Mouse (Mus musculus): ENCODE results near the gene Mxi1.

The Mxi1 gene

DNA sequence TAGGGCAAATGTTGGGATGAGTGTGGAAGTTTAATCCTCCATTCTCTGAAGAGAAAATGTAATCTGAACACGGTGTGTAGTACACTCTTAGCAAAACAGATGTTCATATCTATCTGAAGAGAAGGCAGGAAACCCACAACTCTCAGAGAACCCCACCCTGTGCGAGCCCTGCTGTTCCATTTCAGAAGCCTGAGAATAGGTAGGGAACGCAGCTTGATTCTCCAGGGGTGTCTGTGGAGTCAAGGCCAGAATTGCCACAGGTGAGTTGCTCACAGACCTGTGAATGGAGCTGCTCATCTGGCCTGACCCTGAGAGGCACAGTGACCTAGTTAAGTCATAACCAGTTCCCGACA lies 10.5 kb upstream of the Mxi1 start:
- DNase-seq (ENCODE audit: extremely low spot score, low spot score), result no peak

- no peak for DNase-seq (ENCODE audit: extremely low spot score, low spot score)
Measured at GRCm38 (mm10) chr19:53303382-53303781, 6.9 kb upstream of the Mxi1 start.

GRCm38 (mm10) chr19:53305621-53306020 lies 4.7 kb upstream of the Mxi1 start:
- DNase-seq (ENCODE audit: extremely low spot score, low spot score), result no peak

- no peak for DNase-seq (ENCODE audit: extremely low spot score, low spot score)
Measured at GRCm38 (mm10) chr19:53306706-53307105, 3.6 kb upstream of the Mxi1 start.

DNA sequence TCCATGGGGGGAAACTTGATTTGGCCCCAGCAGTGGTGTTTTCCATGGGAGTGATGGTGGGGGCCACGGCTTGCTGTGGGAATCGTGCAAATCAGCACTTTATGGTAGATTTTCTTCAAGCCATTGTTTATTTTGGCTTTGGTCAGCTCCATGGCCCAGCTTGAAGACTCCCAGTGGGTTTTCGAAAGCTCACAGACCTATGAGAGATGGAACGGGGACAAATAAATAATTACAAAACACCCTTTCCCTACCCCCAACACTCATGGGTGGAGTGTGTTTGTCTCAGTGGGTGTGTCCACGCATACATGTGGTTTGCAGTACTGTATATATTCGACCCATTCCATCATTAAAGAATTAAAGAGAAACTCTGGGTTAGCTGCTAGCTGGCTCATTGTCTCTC lies 3.1 kb upstream of the Mxi1 start:
- DNase-seq (ENCODE audit: extremely low spot score, low spot score), result no peak

GRCm38 (mm10) chr19:53309631-53310030 lies 687 bp upstream of the Mxi1 start:
- DNase-seq (ENCODE audit: extremely low spot score, low spot score), result no peak

- DNase-seq (ENCODE audit: extremely low spot score, low spot score), result peak; percentile 68
Measured at GRCm38 (mm10) chr19:53310771-53311523, 629 bp downstream of the Mxi1 start.

DNA sequence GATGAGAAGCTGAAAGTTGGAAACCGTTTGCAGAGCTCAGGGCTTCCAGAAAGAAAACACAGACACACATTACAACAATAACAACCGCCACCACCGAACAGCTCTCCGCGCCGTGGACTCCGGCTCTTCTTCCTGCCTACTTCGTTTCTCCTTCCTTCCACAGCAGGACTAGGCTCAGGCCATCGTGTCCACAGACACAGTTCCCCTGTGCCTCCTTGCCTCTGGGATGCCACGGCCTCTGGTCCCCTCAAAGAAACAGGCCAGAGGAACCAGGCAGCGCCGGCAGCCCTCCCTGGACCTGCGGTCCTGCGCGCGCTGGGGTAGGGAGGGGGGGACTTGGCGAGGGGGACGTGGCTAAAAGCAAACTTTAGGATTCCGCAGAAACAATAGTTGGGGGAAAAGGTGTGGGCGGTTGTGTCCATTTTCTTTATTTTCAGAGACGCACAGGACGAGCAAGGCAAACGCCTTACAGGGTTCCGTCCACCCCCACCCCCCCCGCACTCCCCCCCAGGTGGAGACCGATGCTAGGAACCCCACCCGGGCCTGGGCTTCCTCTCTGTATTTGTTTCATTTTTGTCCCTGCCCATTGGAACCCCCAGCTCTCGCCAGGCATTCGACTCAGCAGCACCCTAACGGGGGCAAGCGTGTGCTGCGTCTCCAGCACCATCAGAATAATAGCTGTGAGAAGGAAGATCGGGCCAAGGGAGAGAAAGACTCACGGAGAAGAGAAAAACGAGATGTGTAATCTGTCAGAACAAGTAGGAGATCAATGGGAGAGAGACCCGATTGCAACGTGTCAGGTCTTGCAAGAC lies 1.4 kb downstream of the Mxi1 start:
- peak; percentile 66 for DNase-seq (ENCODE audit: extremely low spot score, low spot score)

DNA sequence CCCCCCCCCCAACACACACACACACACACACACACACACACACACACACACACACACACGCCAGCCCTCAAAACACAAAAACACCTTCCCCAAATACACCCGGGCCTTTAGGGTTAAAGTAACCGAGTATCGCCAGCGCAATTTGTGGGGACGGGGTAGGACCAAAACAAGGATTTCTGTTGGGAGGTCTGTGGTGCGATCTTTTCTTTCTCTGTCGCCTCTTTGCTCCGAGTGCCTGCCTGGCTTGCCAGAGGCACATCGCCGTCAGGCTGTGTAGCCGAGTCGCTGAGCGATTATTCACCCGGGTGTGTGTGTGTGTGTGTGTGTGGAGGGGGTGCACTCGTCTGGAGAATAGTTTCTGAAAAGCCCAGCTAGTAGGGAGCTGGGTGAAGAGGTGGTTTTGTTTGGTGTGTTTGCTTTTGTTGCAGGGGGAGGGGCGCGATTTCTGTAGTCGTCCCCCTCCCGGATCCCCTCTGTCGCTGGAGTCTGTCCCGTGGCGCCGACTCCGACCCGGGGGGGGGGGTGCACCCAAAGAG lies 2.1 kb downstream of the Mxi1 start:
- peak; percentile 76 for DNase-seq (ENCODE audit: extremely low spot score, low spot score)

DNA sequence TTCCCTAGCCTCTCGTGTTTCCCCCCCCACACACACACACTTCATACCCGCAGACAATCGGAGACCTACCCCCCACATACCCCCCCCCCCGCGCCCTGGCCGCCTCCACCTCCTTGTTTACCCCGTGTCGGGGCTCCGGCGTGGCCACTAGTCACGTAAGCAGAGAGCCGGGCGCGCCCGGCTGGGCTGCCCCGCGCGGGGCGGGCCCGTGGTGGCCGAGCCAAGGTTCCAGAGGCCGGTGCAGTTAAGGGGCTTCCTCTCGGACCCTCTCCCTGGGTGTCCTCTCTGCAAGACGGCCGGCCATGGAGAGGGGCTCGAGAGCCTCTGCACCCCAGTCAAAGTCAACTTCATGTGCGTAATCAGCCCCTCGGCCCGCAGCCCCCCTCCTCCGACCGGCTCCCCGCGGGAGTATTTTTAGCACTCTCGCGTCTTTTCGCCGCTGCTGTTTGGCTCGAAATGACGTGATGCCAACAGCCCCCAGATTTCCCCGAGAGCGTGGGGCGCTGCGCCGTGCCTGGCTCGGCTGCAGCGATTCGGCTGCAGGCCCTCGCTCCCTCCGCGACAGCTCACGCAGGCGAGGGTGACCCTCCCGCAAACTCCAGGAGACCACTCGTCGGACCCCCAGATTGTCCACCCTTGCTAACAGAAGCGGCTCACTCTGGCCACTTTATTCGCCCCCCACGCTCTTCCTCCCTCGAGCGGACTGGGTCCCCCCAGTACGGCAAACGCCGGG lies 2.8 kb downstream of the Mxi1 start:
- peak; percentile 77 for DNase-seq (ENCODE audit: extremely low spot score, low spot score)

DNA sequence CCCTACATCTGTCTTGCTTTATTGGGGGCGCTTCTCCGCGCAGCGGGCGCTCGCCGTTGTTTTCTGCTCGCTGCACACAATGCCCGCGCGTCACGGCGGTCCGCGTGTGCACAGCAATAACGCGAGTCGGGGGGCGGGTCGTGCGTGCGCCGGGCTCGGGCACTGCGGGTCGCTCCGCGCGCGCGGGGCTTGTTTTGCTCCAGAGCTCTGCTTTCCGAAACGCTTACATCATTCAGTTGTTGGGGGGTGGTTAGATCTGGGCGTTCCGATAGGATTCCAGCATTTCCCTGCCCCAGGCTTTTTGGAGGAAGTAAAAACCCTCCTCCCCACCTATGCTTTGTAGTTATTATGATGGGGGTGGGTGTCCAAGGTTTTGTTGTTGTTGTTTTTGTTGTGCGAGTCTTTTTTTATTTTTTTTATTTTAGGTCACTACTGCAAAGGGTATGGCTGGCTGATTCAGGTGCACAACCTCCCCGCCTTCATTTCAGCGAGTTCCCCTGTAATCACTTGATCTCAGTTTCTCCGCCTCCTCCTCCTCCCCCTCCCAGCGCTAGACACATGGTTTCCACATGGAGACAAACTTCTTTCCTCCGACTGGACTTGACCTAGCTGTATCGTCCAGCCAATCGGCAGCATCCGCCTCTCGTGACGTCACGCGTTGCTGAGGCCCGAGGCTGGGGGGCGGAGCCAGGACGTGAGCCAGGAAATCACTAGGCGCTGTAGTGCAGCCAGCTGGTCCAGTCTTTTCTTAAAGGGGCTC lies 3.5 kb downstream of the Mxi1 start:
- peak; percentile 99 for DNase-seq (ENCODE audit: extremely low spot score, low spot score)

DNA sequence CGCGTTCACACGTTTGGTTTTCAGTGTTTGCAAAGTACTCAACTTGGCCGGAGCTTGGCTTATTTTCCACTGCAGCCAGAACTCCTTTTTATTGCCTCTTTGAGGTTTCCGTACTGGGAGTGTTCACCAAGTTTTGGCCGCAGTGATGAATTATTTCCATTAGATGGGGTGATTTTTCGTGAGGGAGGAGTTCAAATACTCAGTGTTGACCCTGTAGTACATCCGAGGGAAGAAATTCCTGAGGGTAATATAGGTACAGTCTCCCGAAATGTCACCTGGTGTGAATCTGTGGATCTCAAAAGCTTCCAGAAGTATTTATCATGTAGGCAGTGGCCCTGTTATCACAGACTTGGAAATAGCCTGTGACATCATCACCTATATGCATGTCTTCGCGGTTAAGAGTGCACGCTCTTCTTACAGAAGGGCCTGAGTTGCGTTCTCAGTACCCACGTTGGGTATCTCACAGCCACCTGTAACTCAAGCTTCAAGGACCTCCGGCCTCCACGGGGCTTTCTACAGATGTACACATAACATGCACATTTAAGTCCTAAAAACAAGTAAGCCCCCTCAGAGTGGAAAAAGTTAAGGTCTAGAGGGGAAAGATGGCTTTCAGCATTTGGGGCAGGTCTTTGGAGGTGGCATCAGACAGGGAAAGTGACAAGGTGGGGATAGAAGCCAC lies 4.4 kb downstream of the Mxi1 start:
- no peak for DNase-seq (ENCODE audit: extremely low spot score, low spot score)

- no peak for DNase-seq (ENCODE audit: extremely low spot score, low spot score)
Measured at GRCm38 (mm10) chr19:53315209-53315654, 4.9 kb downstream of the Mxi1 start.

GRCm38 (mm10) chr19:53316105-53316504 lies 5.8 kb downstream of the Mxi1 start:
- DNase-seq (ENCODE audit: extremely low spot score, low spot score), result no peak

DNA sequence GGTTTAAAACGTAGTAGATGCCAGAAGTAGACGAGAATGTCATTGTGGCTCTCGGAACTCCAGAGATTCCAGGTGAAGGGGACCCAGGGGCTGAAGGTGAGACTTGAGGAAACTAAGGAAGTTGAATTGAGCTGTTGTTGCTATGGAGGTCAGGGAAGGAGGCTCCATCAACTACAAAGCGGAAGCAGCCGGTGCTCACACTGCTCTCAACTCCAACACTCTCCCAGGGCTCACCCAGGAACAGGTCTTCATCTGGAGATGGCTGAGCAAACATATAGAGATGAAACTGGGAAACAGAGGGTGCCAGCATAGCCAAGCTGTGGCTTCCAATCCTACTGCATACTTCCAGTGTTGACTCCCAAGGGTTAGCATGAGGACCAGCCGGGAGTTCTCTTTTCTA lies 6.6 kb downstream of the Mxi1 start:
- no peak for DNase-seq (ENCODE audit: extremely low spot score, low spot score)

- DNase-seq (ENCODE audit: extremely low spot score, low spot score), result no peak
Measured at GRCm38 (mm10) chr19:53318143-53319132, 8.1 kb downstream of the Mxi1 start.

DNA sequence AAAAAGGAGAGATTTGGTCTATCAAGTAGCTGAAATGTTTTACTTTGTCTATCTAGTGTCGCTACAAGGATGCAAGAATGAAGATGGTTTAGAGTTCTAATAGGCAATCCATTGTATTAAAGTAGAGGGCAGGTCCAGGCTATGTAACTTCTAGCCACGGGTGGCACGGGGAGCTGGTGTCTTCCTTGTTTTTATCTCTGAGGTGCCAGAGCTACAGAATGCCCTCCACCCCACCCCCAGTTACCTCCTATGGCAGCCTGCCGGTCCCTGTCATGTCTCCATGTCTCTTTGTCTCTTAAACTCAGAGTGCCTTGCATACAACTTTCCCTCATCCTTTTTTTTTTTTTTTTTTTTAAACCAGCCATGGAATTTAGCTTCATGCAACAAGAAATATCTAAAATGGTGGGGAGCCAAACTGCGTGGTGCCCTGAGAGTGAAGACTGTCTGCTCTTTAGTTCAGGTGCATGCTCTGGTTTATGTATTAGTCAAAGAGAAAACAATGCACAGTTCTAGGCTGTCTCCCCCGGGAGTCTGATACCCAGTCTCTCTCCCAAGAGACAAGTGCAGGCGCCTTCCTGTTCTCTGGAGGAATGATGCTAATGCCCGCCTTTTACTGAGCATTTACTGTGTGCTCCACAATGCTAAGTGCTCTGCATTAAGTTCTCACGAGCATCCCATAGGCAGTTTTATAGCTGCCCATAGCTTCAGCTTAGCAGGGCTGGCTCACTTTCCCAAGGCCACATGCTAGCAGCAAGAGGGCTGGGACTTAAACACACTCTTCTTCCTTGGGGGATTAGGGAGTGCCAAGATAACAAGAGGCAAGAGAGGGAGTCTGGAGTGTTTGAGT lies 10.2 kb downstream of the Mxi1 start:
- no peak for DNase-seq (ENCODE audit: extremely low spot score, low spot score)

DNA sequence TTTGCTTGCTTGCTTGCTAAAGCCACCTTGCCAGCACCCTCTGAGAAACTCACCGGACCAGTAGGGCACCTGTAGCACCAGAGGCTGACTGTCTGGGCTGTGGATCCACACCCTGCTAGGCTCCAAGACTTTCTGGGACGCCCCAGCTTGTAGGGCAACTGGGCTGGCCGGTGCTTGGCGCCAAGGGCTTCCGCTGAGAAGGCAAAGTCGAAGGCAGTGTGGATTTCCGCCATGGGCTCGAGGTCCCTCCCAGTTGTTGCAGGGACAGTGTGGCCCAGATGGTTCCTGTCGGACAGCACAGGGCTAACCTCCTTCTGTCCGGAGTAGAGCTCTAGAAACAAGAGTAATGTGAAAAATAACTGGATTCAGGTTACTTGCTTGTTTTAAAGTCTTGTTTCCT lies 11.0 kb downstream of the Mxi1 start:
- no peak for DNase-seq (ENCODE audit: extremely low spot score, low spot score)
